Mouse (Mus musculus) kidney, adult 8-10 months (tissue): ENCODE results near the gene Olfr911-ps1.

Source experiments
- DNase-seq, 2 experiments: peaks; one replicate each; pipeline ENCODE4 v3.0.0; 2022

Olfr911-ps1 gene

GRCm38 (mm10) chr9:38521280-38521679 is at the start of gene Olfr911-ps1:
TSS of gene Olfr911-ps1 (plus strand) at chr9:38521580.
- DNase-seq = no peak

DNA sequence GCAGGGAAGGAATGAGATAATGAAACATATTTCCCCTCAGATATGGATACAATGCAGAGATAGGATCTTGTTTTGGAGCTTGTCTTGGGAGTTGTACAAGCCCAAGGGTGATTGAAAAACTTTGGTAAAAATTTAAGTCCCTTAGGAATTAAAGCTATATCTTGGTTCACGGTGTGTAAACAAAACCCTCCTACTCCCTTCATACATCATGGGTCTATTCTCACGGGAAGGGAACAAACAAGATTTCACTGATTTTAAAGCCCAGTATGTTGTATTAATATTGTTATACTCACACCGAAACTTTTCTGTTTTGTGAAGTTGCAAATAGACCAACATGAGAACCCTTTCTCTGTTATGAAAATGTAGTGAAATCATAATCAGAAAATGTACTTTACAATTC is 34.6 kb upstream of the Olfr911-ps1 start, which contains the start of gene Olfr906:
TSS of gene Olfr906 (plus strand) at position 301 of the 400 bp plus-strand sequence.
- no peak for DNase-seq

- DNase-seq = no peak
These were observed 25.9 kb upstream of the Olfr911-ps1 start, which contains the start of gene Olfr907 for GRCm38 (mm10) chr9:38495501-38495900. TSS of gene Olfr907 (plus strand) at chr9:38495801.

GRCm38 (mm10) chr9:38512353-38512752 is 9.0 kb upstream of the Olfr911-ps1 start:
- DNase-seq = no peak

DNA sequence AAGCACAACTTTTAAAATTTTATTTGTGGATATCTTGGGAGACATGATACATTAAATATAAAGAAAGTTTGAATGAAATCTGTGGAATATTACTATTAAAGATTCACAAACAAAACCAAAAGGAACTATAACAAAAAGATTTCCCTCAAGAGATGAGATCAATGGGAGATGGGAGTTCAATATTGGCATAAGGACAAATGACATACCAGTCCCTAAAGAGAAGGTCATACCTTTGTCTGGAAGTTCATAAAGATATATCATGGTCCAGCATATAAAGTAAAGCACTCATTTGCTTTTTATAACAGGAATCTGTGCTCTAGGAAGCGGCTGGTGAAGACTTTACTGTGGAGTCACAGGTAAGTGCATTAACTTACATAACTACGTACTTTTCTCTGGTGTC is 16.2 kb downstream of the Olfr911-ps1 start, which contains the start of gene Olfr910:
TSS of gene Olfr910 (plus strand) at position 301 of the 400 bp plus-strand sequence.
- no peak for DNase-seq
